Mouse (Mus musculus) urinary bladder, postnatal 4 days (tissue): ENCODE results near the gene Unc50.

Source experiments
- DNase-seq, 2 experiments: peaks; one replicate each; pipeline ENCODE4 v3.0.0; 2021 to 2022; ENCODE audit warnings: low spot score in 2 of 2

Gene Unc50

GRCm38 (mm10) chr1:37429366-37430296 is at the start of gene Unc50, which contains the start of gene Coa5:
Gene Unc50, plus strand, starts transcription at chr1:37430139.
Gene Coa5, minus strand, starts transcription at chr1:37430103.
- peak; percentile 90 to 91 for DNase-seq

- no peak for DNase-seq
Measured at GRCm38 (mm10) chr1:37380913-37381312, 49.0 kb upstream of the Unc50 start.

- DNase-seq: no peak
Measured at GRCm38 (mm10) chr1:37384304-37384703, 45.6 kb upstream of the Unc50 start.

- no peak for DNase-seq
Measured at GRCm38 (mm10) chr1:37386448-37386971, 43.4 kb upstream of the Unc50 start.

GRCm38 (mm10) chr1:37393174-37393573 is 36.8 kb upstream of the Unc50 start:
- no peak for DNase-seq

GRCm38 (mm10) chr1:37396481-37396880 is 33.5 kb upstream of the Unc50 start:
- no peak for DNase-seq

- DNase-seq: no peak
Measured at GRCm38 (mm10) chr1:37398961-37399360, 31.0 kb upstream of the Unc50 start.

- no peak for DNase-seq
Measured at GRCm38 (mm10) chr1:37399734-37400133, 30.2 kb upstream of the Unc50 start.

GRCm38 (mm10) chr1:37401687-37402086 is 28.3 kb upstream of the Unc50 start:
- no peak for DNase-seq

GRCm38 (mm10) chr1:37405137-37405536 is 24.8 kb upstream of the Unc50 start:
- no peak for DNase-seq

GRCm38 (mm10) chr1:37407228-37407627 is 22.7 kb upstream of the Unc50 start:
- no peak for DNase-seq

- no peak for DNase-seq
Measured at GRCm38 (mm10) chr1:37408059-37408458, 21.9 kb upstream of the Unc50 start.

- no peak for DNase-seq
Measured at GRCm38 (mm10) chr1:37408678-37409077, 21.3 kb upstream of the Unc50 start.

- no peak for DNase-seq
Measured at GRCm38 (mm10) chr1:37409647-37410046, 20.3 kb upstream of the Unc50 start.

GRCm38 (mm10) chr1:37415394-37415793 is 14.5 kb upstream of the Unc50 start:
- DNase-seq: no peak

- peak; percentile 53 to 69 for DNase-seq
Measured at GRCm38 (mm10) chr1:37419420-37419819, 10.5 kb upstream of the Unc50 start.

- no peak for DNase-seq
Measured at GRCm38 (mm10) chr1:37427144-37427875, 2.6 kb upstream of the Unc50 start.

GRCm38 (mm10) chr1:37428911-37429310 is 1.0 kb upstream of the Unc50 start:
- no peak for DNase-seq

- DNase-seq: no peak
Measured at GRCm38 (mm10) chr1:37430297-37430840, 430 bp downstream of the Unc50 start.

GRCm38 (mm10) chr1:37436419-37436818 is 6.5 kb downstream of the Unc50 start:
- no peak for DNase-seq

GRCm38 (mm10) chr1:37442848-37443835 is 13.2 kb downstream of the Unc50 start:
- no peak for DNase-seq
